Mouse (Mus musculus) myocyte (in vitro differentiated cells): ENCODE results near the gene Terb1.

Experiments
- CEBPB ChIP-seq: IDR thresholded peaks from 2 replicates; pipeline ENCODE4 v1.6.1; 2011; ENCODE audit warnings: mild to moderate bottlenecking, moderate library complexity; ENCODE audit not compliant: poor library complexity, insufficient read depth, severe bottlenecking
- E2F4 ChIP-seq: IDR thresholded peaks from one replicate; pipeline ENCODE4 v1.6.1; 2011; ENCODE audit warnings: mild to moderate bottlenecking, control low read depth, moderate library complexity; ENCODE audit not compliant: insufficient read depth
- MAX ChIP-seq: IDR thresholded peaks from one replicate; pipeline ENCODE4 v1.6.1; 2011; ENCODE audit warnings: low read depth, mild to moderate bottlenecking, control low read depth
- POLR2A ChIP-seq: IDR thresholded peaks from one replicate; pipeline ENCODE4 v1.6.1; 2011; ENCODE audit warnings: low read depth, mild to moderate bottlenecking, control low read depth, moderate library complexity; ENCODE audit not compliant: insufficient read length
- USF1 ChIP-seq: IDR thresholded peaks from one replicate; pipeline ENCODE4 v1.6.1; 2011; ENCODE audit warnings: low read depth, mild to moderate bottlenecking, control low read depth, moderate library complexity

DNA sequence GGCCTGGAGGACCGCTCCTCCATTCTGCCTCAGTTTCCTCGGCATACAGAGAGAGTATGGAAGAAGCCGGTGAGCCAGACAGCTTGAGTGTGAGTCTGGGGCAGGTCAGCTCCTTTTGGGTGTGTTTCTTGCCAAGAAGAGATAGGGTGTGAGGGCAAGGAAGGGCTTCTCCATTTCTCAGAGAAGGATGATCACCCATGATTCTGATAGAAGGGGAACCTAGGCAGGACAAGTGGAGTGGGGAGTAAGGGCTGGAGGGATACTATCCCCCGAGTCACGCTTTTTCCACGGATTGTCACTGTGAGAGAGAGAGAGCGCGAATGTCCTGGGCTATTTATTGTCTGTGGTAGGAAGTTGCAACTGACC is 31.8 kb upstream of the Terb1 start:
- no peak for TF ChIP-seq USF1
- TF ChIP-seq CEBPB, result no peak
- TF ChIP-seq E2F4, result no peak
- TF ChIP-seq POLR2A, result no peak
- no peak for TF ChIP-seq MAX
